Mouse (Mus musculus): ENCODE data around the gene Adora2a.
"Not testable (repeated sequence)": the region's sequence is repeated elsewhere in the genome, so short reads cannot be mapped to it uniquely, and the experiment has no call there.

Adora2a gene

GRCm38 (mm10) chr10:75316872-75316907 is at the start of gene Adora2a:
Gene Adora2a, plus strand, starts transcription at chr10:75316877.
- DNase-seq (ENCODE audit: low spot score): no peak

- DNase-seq (ENCODE audit: low spot score): no peak
Measured at GRCm38 (mm10) chr10:75273020-75273419, 43.7 kb upstream of the Adora2a start.

- no peak for DNase-seq (ENCODE audit: low spot score)
Measured at GRCm38 (mm10) chr10:75276427-75277013, 40.2 kb upstream of the Adora2a start.

GRCm38 (mm10) chr10:75277501-75277900 is 39.2 kb upstream of the Adora2a start:
- DNase-seq (ENCODE audit: low spot score): no peak

GRCm38 (mm10) chr10:75282648-75283047 is 34.0 kb upstream of the Adora2a start:
- no peak for DNase-seq (ENCODE audit: low spot score)

GRCm38 (mm10) chr10:75283821-75284220 is 32.9 kb upstream of the Adora2a start:
- DNase-seq (ENCODE audit: low spot score): no peak

- no peak for DNase-seq (ENCODE audit: low spot score)
Measured at GRCm38 (mm10) chr10:75288579-75288978, 28.1 kb upstream of the Adora2a start.

- no peak for DNase-seq (ENCODE audit: low spot score)
Measured at GRCm38 (mm10) chr10:75289392-75289791, 27.3 kb upstream of the Adora2a start.

GRCm38 (mm10) chr10:75290650-75291049 is 26.0 kb upstream of the Adora2a start:
- no peak for DNase-seq (ENCODE audit: low spot score)

GRCm38 (mm10) chr10:75291338-75291737 is 25.3 kb upstream of the Adora2a start:
- no peak for DNase-seq (ENCODE audit: low spot score)

- not testable (repeated sequence) for DNase-seq (ENCODE audit: low spot score)
Measured at GRCm38 (mm10) chr10:75292206-75292605, 24.5 kb upstream of the Adora2a start.

GRCm38 (mm10) chr10:75293288-75293687 is 23.4 kb upstream of the Adora2a start:
- DNase-seq (ENCODE audit: low spot score): no peak

GRCm38 (mm10) chr10:75294362-75294761 is 22.3 kb upstream of the Adora2a start:
- DNase-seq (ENCODE audit: low spot score): no peak

- DNase-seq (ENCODE audit: low spot score): no peak
Measured at GRCm38 (mm10) chr10:75294926-75295325, 21.8 kb upstream of the Adora2a start.

GRCm38 (mm10) chr10:75298608-75299007 is 18.1 kb upstream of the Adora2a start:
- no peak for DNase-seq (ENCODE audit: low spot score)

GRCm38 (mm10) chr10:75299785-75300418 is 16.8 kb upstream of the Adora2a start:
- peak; percentile 29 for DNase-seq (ENCODE audit: low spot score)

- DNase-seq (ENCODE audit: low spot score): no peak
Measured at GRCm38 (mm10) chr10:75301195-75301806, 15.4 kb upstream of the Adora2a start.

GRCm38 (mm10) chr10:75301937-75302336 is 14.7 kb upstream of the Adora2a start:
- DNase-seq (ENCODE audit: low spot score): no peak

- no peak for DNase-seq (ENCODE audit: low spot score)
Measured at GRCm38 (mm10) chr10:75302536-75302935, 14.1 kb upstream of the Adora2a start.

- DNase-seq (ENCODE audit: low spot score): no peak
Measured at GRCm38 (mm10) chr10:75303324-75304048, 13.2 kb upstream of the Adora2a start.

GRCm38 (mm10) chr10:75304049-75304405 is 12.7 kb upstream of the Adora2a start:
- no peak for DNase-seq (ENCODE audit: low spot score)

GRCm38 (mm10) chr10:75304413-75304812 is 12.3 kb upstream of the Adora2a start:
- DNase-seq (ENCODE audit: low spot score): no peak

GRCm38 (mm10) chr10:75307130-75307529 is 9.5 kb upstream of the Adora2a start:
- no peak for DNase-seq (ENCODE audit: low spot score)

- DNase-seq (ENCODE audit: low spot score): no peak
Measured at GRCm38 (mm10) chr10:75312361-75312760, 4.3 kb upstream of the Adora2a start.

Data from ovary, postnatal 36 days (tissue).